Mouse (Mus musculus) megakaryocyte, embryonic 14.5 days (primary cell): ENCODE results near the gene Trp53i13.

Source experiments
- FLI1 ChIP-seq: IDR thresholded peaks from 2 replicates; pipeline ENCODE4 v1.6.1; 2012; ENCODE audit warnings: low read length, inconsistent platforms, mixed read lengths
- GATA1 ChIP-seq: IDR thresholded peaks from 3 replicates; pipeline ENCODE4 v1.6.1; 2012; ENCODE audit warnings: mixed read lengths, low read length, inconsistent platforms, borderline replicate concordance

- no peak for TF ChIP-seq GATA1
- TF ChIP-seq FLI1: no peak
These were observed 16.5 kb upstream of the Trp53i13 start for GRCm38 (mm10) chr11:77532202-77532846.
